Mouse (Mus musculus) embryo, embryonic 9.5 days (tissue): ENCODE results near the gene Wbp1l.

ENCODE experiments used
- DNase-seq: peaks from one replicate; pipeline ENCODE4 v3.0.0-alpha.2; 2017; ENCODE audit errors: extremely low spot score

Gene Wbp1l

GRCm38 (mm10) chr19:46599375-46600256, 732 bp downstream of the Wbp1l start:
- DNase-seq, result no peak

- no peak for DNase-seq
Observed at GRCm38 (mm10) chr19:46600371-46600770, 1.5 kb downstream of the Wbp1l start.

GRCm38 (mm10) chr19:46601491-46601890, 2.6 kb downstream of the Wbp1l start:
- DNase-seq, result no peak

- DNase-seq, result no peak
Observed at GRCm38 (mm10) chr19:46602406-46602805, 3.5 kb downstream of the Wbp1l start.

GRCm38 (mm10) chr19:46606718-46607117, 7.8 kb downstream of the Wbp1l start:
- no peak for DNase-seq

- DNase-seq, result no peak
Observed at GRCm38 (mm10) chr19:46607424-46607823, 8.5 kb downstream of the Wbp1l start.

GRCm38 (mm10) chr19:46608158-46608557, 9.3 kb downstream of the Wbp1l start:
- no peak for DNase-seq

- no peak for DNase-seq
Observed at GRCm38 (mm10) chr19:46616378-46616777, 17.5 kb downstream of the Wbp1l start.

- no peak for DNase-seq
Observed at GRCm38 (mm10) chr19:46617361-46617760, 18.5 kb downstream of the Wbp1l start.

GRCm38 (mm10) chr19:46618322-46618721, 19.4 kb downstream of the Wbp1l start:
- no peak for DNase-seq

GRCm38 (mm10) chr19:46619001-46619400, 20.1 kb downstream of the Wbp1l start:
- DNase-seq, result no peak

GRCm38 (mm10) chr19:46619518-46619917, 20.6 kb downstream of the Wbp1l start:
- DNase-seq, result no peak

- no peak for DNase-seq
Observed at GRCm38 (mm10) chr19:46620016-46620808, 21.3 kb downstream of the Wbp1l start.

- DNase-seq, result no peak
Observed at GRCm38 (mm10) chr19:46621236-46622183, 22.6 kb downstream of the Wbp1l start.

GRCm38 (mm10) chr19:46622659-46623193, 23.8 kb downstream of the Wbp1l start:
- DNase-seq, result no peak

GRCm38 (mm10) chr19:46623194-46623667, 24.3 kb downstream of the Wbp1l start:
- peak; percentile 63 for DNase-seq

- peak; percentile 66 for DNase-seq
Observed at GRCm38 (mm10) chr19:46623790-46624772, 25.2 kb downstream of the Wbp1l start.

- DNase-seq, result no peak
Observed at GRCm38 (mm10) chr19:46625015-46625414, 26.1 kb downstream of the Wbp1l start.

- no peak for DNase-seq
Observed at GRCm38 (mm10) chr19:46625519-46625918, 26.6 kb downstream of the Wbp1l start.

GRCm38 (mm10) chr19:46628403-46628802, 29.5 kb downstream of the Wbp1l start:
- no peak for DNase-seq
